Mouse (Mus musculus) CD8-positive naive resting alpha-beta T cell, adult 57 days (primary cell): Measurements from ENCODE around the gene Sept5. TPM values are rescaled to one million over a fixed set of nuclear protein-coding genes. Genes with fewer than 3 reads are reported as not detected.

Source experiments
- total RNA-seq: library from RNA; stranded (reverse); gene quantifications from one replicate; pipeline ENCODE4 v1.2.4, GENCODE M21; 2023

The Sept5 gene
- not detected for total RNA-seq

DNA sequence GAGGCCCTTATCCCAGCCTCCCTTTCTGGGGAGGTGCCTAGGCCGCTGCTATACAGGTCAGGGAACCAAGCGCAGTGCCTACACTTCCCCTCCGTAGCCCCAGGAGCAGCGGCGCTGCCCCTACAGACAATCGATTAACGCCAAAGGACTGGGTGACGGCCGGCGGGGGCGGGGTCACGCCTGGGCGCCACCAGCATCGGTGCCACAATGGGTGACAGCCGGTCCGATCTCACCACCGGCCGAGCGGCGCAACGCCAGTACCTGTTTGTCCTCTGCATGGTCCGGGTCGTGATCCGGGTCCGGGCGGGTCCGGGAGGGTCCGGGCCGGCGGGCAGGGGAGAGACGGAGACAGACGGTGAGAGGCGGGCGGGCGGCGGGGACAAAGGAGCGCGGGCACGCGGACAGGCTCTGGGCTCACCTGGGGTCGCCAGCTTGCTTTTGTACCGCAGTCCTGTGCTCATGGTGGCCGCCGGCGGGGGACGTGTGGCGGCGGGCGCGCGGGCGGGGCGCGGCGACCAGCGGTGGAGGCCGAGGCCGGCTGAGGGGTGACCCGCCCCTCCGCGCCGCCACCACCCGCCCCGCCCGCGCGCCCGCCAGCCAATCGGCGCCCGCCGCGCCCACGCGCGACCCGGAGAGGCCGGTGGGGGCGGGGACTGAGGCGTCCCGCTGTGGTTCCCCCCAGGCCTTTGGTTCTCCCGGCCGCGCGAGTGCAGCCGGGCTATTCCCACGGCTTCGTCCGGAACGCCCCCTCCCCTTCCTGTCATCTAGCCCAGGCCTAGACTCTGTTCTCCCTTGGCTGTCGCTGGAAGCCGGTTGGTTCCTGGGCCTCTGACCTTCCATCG, at the start of gene Sept5:
Gene Sept5 (minus strand): TSS at position 565 of the 842 bp plus-strand sequence.

DNA sequence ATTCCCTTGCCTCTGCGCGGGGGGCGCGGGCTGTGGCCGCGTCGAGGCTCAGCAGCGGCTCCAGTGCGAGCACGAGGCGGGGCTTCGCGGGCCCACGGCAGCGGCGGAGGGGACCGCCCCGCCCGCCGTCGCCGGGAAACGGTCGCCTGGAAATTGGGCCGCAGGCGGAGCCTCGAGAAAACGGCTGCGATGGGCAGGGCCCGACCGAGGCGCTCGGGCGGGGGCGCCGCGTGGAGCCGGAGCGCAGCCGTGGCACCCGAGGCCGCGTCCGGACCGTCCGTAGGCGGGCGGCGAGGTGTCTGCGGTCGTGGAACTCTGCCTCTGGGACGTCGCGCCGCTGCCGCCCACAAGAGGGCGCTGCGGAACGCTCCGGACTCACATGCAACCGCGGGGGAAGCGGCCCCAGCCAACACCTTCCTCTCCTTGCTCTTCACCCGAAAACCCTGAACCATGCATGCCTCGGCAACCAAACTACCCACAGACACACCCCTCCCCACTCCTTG, 3.3 kb downstream of the Sept5 start, which contains the start of gene Gm49601:
Gene Gm49601 (minus strand): TSS at position 52 of the 503 bp plus-strand sequence.

DNA sequence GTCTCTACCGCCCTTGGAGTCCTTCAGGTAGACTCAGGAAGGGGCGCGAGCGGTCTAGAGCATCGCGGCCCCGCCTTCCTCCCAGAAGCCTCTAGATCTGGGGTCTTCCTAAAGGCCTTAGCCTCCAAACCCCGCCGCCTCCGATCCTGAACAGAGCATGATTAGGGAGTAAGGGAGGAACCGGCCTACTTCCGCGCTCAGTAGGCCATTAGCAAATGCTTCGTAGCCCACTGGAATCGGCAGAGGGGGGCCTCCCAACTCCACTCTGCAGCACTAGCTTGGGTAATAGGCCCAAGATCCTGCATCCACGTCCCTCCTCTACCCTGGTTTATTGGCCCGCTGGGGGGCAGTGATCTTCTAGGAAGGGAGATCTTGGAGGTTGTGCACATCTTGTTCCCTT, 7.7 kb downstream of the Sept5 start, which contains the start of gene Gp1bb:
Gene Gp1bb (minus strand): TSS at position 385 of the 400 bp plus-strand sequence.

DNA sequence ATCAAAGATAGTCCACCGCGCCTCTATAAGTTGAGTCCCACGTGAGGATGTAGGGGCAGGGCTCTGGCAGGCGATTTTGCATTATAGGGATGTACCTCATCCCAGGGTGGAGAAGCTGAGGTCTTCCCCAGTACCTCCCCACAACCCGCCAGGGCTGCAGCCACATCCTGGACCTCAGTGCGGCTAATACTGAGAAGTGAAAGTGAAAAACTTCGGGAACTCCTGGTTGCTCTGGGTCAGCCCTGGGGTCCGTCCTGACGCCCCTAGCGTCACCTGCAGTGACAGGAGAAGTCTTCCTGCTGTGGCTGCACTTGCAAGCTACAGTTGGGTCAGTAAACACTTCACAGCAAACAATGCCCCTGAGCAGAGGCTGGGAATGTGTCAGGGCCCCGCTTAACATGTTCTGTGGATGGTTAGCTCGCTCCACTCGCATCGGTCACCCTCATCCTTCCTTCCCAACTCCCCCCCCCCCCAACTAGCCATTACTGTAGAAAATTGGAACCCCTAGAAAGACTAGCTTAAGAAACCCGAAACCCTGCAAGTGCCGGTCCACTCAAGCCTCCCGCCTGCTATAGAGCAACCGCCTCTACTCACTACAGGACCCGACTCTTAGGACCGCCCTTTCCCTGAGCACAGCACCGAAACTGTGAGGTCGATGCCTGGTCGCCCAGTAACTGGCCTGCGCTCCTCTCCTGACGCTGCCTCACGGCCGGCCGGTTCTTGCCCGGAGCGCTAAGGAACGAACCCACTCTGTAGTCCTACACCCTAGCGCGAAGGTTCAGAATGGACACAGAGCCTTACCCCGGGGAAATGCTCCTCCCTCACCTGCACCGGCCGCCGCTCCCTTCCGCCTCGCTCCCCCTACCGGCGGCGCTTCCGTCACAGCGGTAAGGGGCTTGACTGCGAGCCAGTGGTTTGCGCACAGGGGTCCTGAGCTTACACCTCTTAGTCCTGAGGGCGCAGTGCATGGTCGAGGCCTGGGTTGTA, 39.7 kb downstream of the Sept5 start, which contains the start of gene Tbx1:
Gene Tbx1 (minus strand): TSS at position 868 of the 987 bp plus-strand sequence.

Other genes with a start within 250 kb of the Sept5 start
- gene Txnrd2, start 203.6 kb downstream of the Sept5 start, total RNA-seq, result 12.6 TPM
- 8.2 TPM for gene Comt, start 203.1 kb downstream of the Sept5 start, total RNA-seq
- gene Gnb1l, start 131.2 kb downstream of the Sept5 start, total RNA-seq, result 9.3 TPM
- 7.4 TPM for gene Rtl10, start 131.1 kb downstream of the Sept5 start, total RNA-seq
- gene Tbx1, start 39.3 kb downstream of the Sept5 start, total RNA-seq, result not detected
- 0.49 TPM for gene Gp1bb, start 7.6 kb downstream of the Sept5 start, total RNA-seq
- gene Gm49601, start 3.5 kb downstream of the Sept5 start, total RNA-seq, result not detected
- gene Cldn5, start 146.9 kb upstream of the Sept5 start, total RNA-seq, result not detected
- 116 TPM for gene Ufd1, start 181.8 kb upstream of the Sept5 start, total RNA-seq
- 3.1 TPM for gene Cdc45, start 182.0 kb upstream of the Sept5 start, total RNA-seq
- gene 2510002D24Rik, start 206.6 kb upstream of the Sept5 start, total RNA-seq, result 48.5 TPM
- 3.9 TPM for gene Gm28539, start 206.6 kb upstream of the Sept5 start, total RNA-seq
- 39.9 TPM for gene Mrpl40, start 246.9 kb upstream of the Sept5 start, total RNA-seq
- gene Hira, start 247.1 kb upstream of the Sept5 start, total RNA-seq, result 76.0 TPM